Mouse (Mus musculus) forebrain, embryonic 13.5 days (tissue): ENCODE results near the gene Epb41. TPM values are rescaled to one million over a fixed set of nuclear protein-coding genes. Genes with fewer than 3 reads are reported as not detected.

Source experiments
- ATAC-seq: fragments of 200-750 bp; cut with Nextera tagmentation; 2 replicates; pipeline ENCODE4 v1.8.0; 2017
- H3K27ac ChIP-seq: fragments of 300-500 bp; sonication (generic); 2 replicates; pipeline ENCODE4 v1.5.1; 2015; ENCODE audit warnings: inconsistent platforms, mild to moderate bottlenecking, moderate library complexity
- H3K27me3 ChIP-seq: fragments of 300-500 bp; sonication (generic); 2 replicates; pipeline ENCODE4 v1.6.1; 2015; ENCODE audit warnings: mild to moderate bottlenecking, inconsistent platforms
- H3K36me3 ChIP-seq: fragments of 300-500 bp; sonication (generic); 2 replicates; pipeline ENCODE4 v1.6.1; 2015; ENCODE audit warnings: mild to moderate bottlenecking, inconsistent platforms; ENCODE audit not compliant: poor library complexity, severe bottlenecking
- H3K4me1 ChIP-seq: fragments of 300-500 bp; sonication (generic); 2 replicates; pipeline ENCODE4 v1.6.1; 2015; ENCODE audit warnings: inconsistent platforms
- H3K4me2 ChIP-seq: fragments of 300-500 bp; sonication (generic); 2 replicates; pipeline ENCODE4 v1.6.1; 2015; ENCODE audit warnings: inconsistent platforms, mild to moderate bottlenecking, moderate library complexity
- H3K4me3 ChIP-seq: fragments of 300-500 bp; sonication (generic); 2 replicates; pipeline ENCODE4 v1.5.1; 2015; ENCODE audit warnings: mild to moderate bottlenecking, inconsistent platforms
- H3K9ac ChIP-seq: fragments of 300-500 bp; sonication (generic); 2 replicates; pipeline ENCODE4 v1.6.1; 2015; ENCODE audit warnings: mild to moderate bottlenecking, inconsistent platforms
- H3K9me3 ChIP-seq: fragments of 300-500 bp; sonication (generic); replicated peaks from 2 replicates; pipeline ENCODE4 v1.6.1; 2016; ENCODE audit warnings: inconsistent platforms
- WGBS: fragments of 180-500 bp; shearing (Covaris S2); methylation state at CpG from one replicate; pipeline ENCODE4 v1.1.7; 2015; 5-methylcytosine and 5-hydroxymethylcytosine counted together
- polyA plus RNA-seq: library from polyadenylated mRNA; unstranded; fragments of >200 nt; fragmentation: Nextera tagmentation; extraction: Ambion mirVana; gene quantifications from 2 replicates; pipeline ENCODE4 v1.2.1, GENCODE M21; 2015

The Epb41 gene
- polyA plus RNA-seq, 1 experiment from 2014 or later: 75.0 TPM

DNA sequence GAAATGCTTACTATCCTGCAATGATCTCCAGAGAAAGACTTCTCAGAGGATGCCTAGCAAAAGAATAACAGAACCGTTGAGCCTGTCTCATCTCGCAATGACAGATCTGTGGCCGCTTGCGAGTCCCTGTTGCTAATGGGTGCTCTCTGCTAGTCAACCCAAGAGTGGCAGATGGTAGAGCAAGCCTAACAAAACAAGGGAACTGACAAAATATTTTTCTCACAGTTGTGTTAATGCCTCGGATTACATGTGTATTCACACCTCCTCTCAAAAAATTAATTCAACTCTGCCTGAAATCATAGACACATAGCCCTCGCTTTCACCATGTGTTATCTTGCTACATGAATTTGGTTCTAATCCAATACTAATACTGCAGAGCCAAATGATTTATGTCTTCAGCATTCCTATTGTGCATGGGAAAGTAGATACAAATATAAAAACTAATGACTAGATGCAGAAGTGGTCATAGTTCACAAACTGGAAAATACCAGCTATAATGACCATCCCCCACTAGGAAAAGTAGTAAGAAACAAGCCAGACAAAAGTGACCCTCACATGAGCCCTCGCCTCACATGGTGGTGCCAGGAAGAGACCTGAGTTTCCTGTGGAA, 104.8 kb downstream of the Epb41 start:
- no peaks in the 10 kb centered on the region for H3K9me3 ChIP-seq
- H3K36me3 ChIP-seq: peaks cover 70% of the 10 kb centered on the region
- H3K4me2 ChIP-seq: no peak overlapping the region
- H3K27me3 ChIP-seq: no peaks in the 10 kb centered on the region
- H3K9ac ChIP-seq: no peak overlapping the region
- no peak overlapping the region for H3K27ac ChIP-seq
- ATAC-seq: peak; percentile 63; the same call in 1 of the 2 replicates
- 71% methylated on average over 7 of the region's 7 CpGs for WGBS
- H3K4me3 ChIP-seq: no peak overlapping the region
- H3K4me1 ChIP-seq: no peaks in the 10 kb centered on the region

DNA sequence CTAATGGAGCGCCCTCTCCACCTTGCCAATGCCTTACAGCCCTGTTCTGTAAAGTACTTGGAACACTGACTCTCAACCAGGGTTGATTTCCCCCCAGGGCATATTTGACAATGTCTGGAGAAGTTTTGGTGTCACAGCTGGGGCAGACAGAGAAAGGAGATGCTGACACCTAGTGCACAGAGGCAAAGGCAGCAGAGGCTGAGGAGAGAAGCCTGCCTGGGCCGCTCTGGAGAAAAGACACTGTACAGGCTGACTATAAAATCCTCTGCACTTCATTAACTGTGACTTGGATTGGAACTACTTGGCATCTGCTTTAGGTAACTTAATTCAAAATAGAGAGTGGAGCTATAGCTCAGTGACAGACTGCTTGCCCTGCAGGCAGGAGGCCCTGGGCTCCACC, 106.2 kb downstream of the Epb41 start:
- Histone ChIP-seq H3K9me3 (no peaks in the 10 kb centered on the region), H3K4me3 (no peak overlapping the region), H3K27me3 (no peaks in the 10 kb centered on the region), H3K4me2 (no peak overlapping the region), H3K36me3 (peaks cover 70% of the 10 kb centered on the region), H3K4me1 (no peaks in the 10 kb centered on the region), H3K27ac (no peak overlapping the region; the same call in 1 of the 2 replicates), H3K9ac (no peak overlapping the region)
- WGBS: 92% methylated on average over 2 of the region's 2 CpGs
- ATAC-seq: no peak

DNA sequence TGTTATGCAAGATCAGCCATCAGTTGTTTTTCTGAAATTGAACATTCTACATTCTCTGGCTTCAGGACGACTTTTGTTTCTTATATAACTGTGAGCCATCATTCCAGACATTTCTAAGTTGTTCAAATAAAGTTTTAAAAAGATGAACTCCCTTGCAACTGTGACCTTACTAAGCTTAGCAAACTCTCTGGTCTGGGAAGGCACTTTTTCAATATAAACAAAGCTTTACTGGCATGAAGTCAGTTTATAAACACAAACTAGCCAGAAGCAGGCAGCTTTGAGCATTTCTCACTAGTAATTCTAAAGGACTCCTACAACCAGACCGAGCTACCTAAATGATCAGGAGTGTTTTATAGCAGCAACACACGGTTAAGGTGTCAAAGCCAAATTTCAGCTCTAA, 118.0 kb downstream of the Epb41 start:
- H3K9ac ChIP-seq: no peak overlapping the region
- WGBS: 88% methylated on average over 3 of the region's 3 CpGs
- no peak for ATAC-seq
- no peaks in the 10 kb centered on the region for H3K27me3 ChIP-seq
- peaks cover 52% of the 10 kb centered on the region for H3K36me3 ChIP-seq
- no peak overlapping the region for H3K4me2 ChIP-seq
- H3K9me3 ChIP-seq: no peaks in the 10 kb centered on the region
- no peak overlapping the region for H3K4me3 ChIP-seq
- no peak overlapping the region for H3K27ac ChIP-seq
- H3K4me1 ChIP-seq: no peaks in the 10 kb centered on the region

DNA sequence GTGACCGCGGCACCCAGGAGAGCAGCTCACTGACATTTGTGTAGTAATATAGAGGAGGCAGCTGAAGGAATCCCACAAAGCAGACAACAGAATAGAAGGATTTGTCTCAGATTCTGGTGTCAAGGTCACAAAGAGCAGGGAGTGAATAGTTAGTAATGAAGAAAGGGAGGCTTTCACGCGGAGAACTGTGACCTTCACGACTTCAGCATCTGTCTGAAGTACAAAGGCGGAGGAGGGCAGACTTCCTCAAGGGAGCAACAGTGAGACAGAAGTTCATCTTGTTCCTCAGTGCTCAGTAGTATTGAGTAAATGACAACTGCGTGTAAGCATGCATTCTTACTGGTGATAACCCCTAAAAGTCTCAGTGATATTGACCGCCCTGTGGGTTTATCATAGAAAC, 124.5 kb downstream of the Epb41 start:
- no peak overlapping the region for H3K4me3 ChIP-seq
- no peak overlapping the region for H3K4me2 ChIP-seq
- 46% methylated on average over 8 of the region's 8 CpGs for WGBS
- H3K36me3 ChIP-seq: peaks cover 24% of the 10 kb centered on the region
- no peak overlapping the region for H3K27ac ChIP-seq
- H3K9ac ChIP-seq: no peak overlapping the region
- peaks cover 24% of the 10 kb centered on the region for H3K4me1 ChIP-seq
- no peaks in the 10 kb centered on the region for H3K27me3 ChIP-seq
- no peaks in the 10 kb centered on the region for H3K9me3 ChIP-seq
- no peak for ATAC-seq

DNA sequence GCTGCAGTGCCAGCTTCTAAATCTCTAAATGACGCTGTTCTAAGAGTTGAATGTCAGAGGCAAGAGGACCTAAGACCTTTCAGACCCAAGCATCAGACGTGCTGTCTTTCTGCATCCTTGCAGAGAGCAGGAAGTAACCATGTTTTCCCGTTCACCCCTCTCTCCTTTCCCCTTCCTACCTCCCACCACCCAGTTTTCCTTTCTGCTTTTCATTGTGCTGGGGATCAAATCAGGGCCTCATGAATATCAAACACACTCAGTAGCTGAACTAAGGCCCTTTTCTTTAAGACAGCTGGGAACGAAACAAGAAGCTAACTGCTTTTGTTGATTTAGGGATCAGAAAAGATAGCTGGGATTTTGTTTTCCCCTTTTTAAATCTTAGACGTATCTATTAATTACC, 125.2 kb downstream of the Epb41 start:
- Histone ChIP-seq H3K9ac (no peak overlapping the region), H3K27me3 (no peaks in the 10 kb centered on the region), H3K4me3 (no peak overlapping the region), H3K9me3 (no peaks in the 10 kb centered on the region), H3K4me2 (no peak overlapping the region), H3K27ac (no peak overlapping the region), H3K4me1 (peaks cover 24% of the 10 kb centered on the region), H3K36me3 (peaks cover 18% of the 10 kb centered on the region)
- 13% methylated on average over 5 of the region's 5 CpGs for WGBS
- ATAC-seq: no peak

DNA sequence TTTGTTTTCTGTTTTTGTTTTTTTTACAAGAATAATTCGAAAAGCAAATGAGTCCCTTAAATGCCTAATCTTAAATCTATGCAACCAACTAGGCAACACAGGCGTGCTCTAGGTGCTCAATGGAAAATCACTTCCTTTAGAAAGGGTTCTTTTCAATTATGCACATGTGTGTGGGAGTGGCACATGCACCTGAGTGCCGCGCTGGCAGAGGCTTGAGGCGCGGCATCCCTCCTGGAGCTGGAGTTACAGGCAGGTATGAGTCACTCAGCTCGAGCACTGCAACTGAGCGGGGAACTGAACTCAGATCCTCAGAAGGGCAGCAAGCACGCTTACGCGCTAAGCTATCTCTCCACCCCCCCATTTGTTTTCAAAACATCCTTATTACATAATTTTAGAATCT, 127.3 kb downstream of the Epb41 start:
- Histone ChIP-seq H3K9me3 (no peaks in the 10 kb centered on the region), H3K4me3 (no peak overlapping the region), H3K4me2 (no peak overlapping the region), H3K4me1 (peaks cover 24% of the 10 kb centered on the region), H3K27ac (no peak overlapping the region), H3K27me3 (no peaks in the 10 kb centered on the region), H3K36me3 (peaks cover 6% of the 10 kb centered on the region; the same call in 1 of the 2 replicates), H3K9ac (no peak overlapping the region)
- no peak for ATAC-seq
- WGBS: 90% methylated on average over 11 of the region's 11 CpGs

DNA sequence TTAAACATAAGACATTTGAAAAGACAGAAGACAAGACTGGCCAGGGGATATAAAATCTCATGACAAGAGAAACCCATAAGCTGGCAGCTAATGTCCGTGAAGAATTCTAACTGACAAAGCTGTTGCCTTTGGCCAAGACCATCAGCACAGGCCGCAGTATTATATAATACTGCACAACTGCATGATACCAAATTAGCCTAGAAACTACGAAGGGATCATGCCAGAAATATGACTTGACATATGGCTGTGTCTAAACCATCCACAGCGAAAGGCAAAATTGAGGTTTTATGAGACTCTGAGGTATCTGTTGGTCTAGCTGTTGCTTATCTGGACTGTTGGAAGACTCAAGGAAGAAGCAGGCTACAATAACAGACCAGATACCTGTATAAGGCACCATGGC, 134.3 kb downstream of the Epb41 start:
- H3K27ac ChIP-seq: no peak overlapping the region
- H3K4me3 ChIP-seq: no peak overlapping the region
- no peak for ATAC-seq
- no peaks in the 10 kb centered on the region for H3K9me3 ChIP-seq
- H3K4me1 ChIP-seq: no peaks in the 10 kb centered on the region
- H3K27me3 ChIP-seq: no peaks in the 10 kb centered on the region
- no peak overlapping the region for H3K4me2 ChIP-seq
- WGBS: 93% methylated on average over 4 of the region's 4 CpGs
- H3K9ac ChIP-seq: no peak overlapping the region
- H3K36me3 ChIP-seq: peaks cover 23% of the 10 kb centered on the region

DNA sequence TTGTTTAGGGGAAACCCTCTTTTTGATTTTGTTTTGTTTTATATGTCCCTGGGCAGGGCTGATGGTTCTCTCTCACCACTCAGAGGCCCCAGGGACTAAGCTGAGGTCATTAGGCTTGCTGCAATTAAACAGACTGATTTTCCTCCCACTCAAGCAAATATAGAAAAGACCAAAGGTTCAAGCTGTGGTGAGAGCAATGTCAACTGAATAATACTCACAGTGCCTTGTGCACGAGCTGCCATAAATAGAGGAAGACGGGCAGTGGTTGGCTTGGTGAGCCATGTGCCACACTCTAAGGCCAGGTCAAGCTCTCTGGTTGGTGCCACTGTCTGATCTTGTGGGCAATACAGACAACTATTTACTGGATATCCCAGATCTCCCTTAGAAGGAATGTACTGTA, 135.7 kb downstream of the Epb41 start:
- H3K4me2 ChIP-seq: no peak overlapping the region
- H3K4me1 ChIP-seq: no peaks in the 10 kb centered on the region
- H3K9ac ChIP-seq: no peak overlapping the region
- peaks cover 37% of the 10 kb centered on the region for H3K36me3 ChIP-seq
- H3K9me3 ChIP-seq: no peaks in the 10 kb centered on the region
- 82% methylated on average over 2 of the region's 2 CpGs for WGBS
- H3K4me3 ChIP-seq: no peak overlapping the region
- no peak for ATAC-seq
- H3K27me3 ChIP-seq: no peaks in the 10 kb centered on the region
- H3K27ac ChIP-seq: no peak overlapping the region

DNA sequence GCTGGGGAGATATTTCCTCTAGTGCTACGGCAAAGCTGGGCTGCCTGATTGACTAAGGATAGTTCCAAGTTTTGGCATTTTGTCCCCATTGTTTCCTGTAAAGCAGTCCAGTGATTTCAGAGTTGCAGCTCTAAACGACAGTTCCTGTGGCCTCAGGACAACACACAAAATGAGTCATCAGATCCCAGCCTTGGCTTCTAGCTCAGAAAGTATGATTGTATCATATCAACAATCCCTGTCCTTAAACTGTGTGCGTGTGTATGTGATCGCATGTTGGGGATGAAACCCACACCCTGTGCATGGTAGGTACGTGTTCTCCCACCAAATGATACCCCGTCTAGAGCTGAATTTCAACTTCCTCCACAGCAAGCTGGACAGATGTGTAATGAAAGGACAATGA, 146.0 kb downstream of the Epb41 start:
- H3K9ac ChIP-seq: no peak overlapping the region
- no peak overlapping the region for H3K4me3 ChIP-seq
- H3K4me1 ChIP-seq: peaks cover 8% of the 10 kb centered on the region
- peaks cover 99% of the 10 kb centered on the region for H3K36me3 ChIP-seq
- no peak overlapping the region for H3K4me2 ChIP-seq
- WGBS: 92% methylated on average over 6 of the region's 6 CpGs
- H3K27ac ChIP-seq: no peak overlapping the region
- H3K9me3 ChIP-seq: no peaks in the 10 kb centered on the region
- peaks cover 14% of the 10 kb centered on the region; the same call in 1 of the 2 replicates for H3K27me3 ChIP-seq
- ATAC-seq: no peak

DNA sequence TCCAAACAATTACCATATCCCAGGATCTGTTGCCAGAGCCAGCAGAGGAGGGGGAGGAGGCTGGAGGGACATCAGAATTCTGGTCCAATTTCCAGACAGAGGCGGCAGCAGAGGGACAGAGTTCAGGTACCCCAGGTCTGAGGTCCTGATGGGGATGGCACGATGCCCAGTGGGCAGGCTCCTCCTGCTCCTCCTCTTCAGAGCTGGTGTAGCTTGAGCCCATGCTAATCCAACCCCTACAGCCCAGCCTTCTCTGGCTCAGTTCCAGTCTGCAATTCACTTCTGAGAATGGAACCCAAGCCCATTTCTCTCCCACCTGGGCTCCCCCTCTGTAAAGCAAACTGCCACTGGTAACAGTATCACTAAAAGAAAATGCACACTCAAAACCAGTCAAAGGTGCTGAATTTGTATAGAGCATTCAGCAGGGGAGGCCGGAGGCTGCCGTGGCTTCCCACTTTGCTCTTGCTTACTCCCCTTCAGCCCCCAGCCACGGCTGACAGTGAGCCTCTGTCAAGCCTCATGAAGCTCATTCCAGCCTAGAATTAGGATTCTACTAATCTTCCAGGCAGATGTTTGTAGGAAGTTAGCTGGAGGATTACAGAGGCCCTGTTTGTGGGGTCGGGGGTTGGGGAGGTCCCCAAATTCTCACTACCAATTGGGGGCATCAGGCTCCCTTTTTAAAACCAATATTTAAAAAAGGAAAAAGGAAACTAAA, 150.9 kb downstream of the Epb41 start:
- 46% methylated on average over 6 of the region's 6 CpGs for WGBS
- Histone ChIP-seq H3K9me3 (no peaks in the 10 kb centered on the region), H3K4me3 (no peak overlapping the region), H3K4me2 (no peak overlapping the region), H3K36me3 (peaks cover 56% of the 10 kb centered on the region), H3K9ac (no peak overlapping the region), H3K27ac (no peak overlapping the region), H3K4me1 (peaks cover 40% of the 10 kb centered on the region), H3K27me3 (peaks cover 63% of the 10 kb centered on the region)
- no peak for ATAC-seq

DNA sequence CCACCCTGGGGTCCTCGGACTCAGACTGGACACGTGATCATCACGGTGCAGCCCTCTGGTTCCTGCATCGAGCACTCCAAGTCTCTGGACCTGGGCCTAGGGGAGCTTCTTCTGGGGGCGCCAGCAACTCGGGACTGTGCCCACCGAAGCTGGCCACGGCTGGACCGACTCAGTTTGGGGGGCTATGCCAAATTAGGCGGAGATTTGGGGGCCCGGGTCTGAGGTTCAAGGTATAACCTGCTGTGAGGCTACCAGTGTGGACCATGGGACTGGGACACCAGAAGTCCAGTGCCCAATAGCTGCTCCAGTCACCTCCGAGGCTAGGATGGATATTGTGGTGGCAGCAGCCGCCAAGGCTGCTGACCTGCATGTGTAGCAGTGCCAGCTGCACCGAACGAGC, 152.7 kb downstream of the Epb41 start:
- Histone ChIP-seq H3K27ac (no peak overlapping the region), H3K4me2 (peak overlapping the region; percentile 67), H3K9me3 (no peaks in the 10 kb centered on the region), H3K4me1 (peaks cover 40% of the 10 kb centered on the region), H3K36me3 (peaks cover 38% of the 10 kb centered on the region), H3K27me3 (peaks cover 82% of the 10 kb centered on the region), H3K4me3 (peak overlapping the region; percentile 42), H3K9ac (0 out of 2 replicates have a peak overlapping the region, but pooled peaks have one; percentile 57)
- WGBS: 59% methylated on average over 15 of the region's 15 CpGs
- ATAC-seq: no peak

DNA sequence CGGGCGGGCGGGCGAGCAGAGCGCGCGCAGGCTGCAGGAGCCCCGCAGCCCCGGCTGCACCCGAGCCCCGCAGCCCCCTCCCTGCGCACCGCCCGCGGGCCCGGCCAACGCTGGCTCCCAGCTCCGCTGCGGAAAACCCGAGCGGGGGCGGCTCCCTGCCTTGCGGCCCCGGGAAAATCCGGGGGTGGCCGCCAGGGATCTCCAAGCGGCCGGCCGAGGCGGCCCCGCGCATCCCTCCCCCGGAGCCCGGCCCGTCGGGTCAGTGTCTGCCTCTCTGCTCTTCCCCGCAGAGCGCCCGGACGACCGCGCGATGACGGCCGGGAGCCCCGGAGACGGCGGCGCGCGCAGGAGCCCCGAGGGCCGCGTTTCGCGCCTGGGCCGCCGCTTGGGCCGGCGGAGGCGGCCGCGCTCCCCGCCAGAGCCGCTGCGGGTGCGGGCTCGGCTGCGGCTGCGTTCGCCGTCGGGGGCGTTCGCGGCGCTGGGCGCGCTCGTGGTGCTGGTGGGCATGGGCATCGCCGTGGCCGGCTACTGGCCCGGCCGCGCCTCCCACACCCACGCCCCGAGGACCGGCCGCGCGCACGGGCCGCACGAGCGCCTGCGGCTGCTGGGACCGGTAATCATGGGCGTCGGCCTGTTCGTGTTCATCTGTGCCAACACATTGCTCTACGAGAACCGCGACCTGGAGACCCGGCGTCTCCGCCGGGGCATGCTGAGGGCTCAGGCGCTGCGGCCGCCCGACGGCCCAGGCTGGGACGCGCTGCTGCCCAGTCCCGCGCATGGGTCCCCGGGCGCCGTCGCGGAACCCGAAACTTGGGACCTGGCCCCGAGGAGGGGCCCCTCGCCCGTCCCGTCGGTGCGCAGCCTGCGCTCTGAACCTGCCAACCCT, 153.4 kb downstream of the Epb41 start, which contains the start of gene Tmem200b:
Tmem200b (plus strand) TSS at position 311 of the 886 bp plus-strand sequence.
- H3K36me3 ChIP-seq: peaks cover 31% of the 10 kb centered on the region
- peak within 1 kb of the TSS; percentile 67 for H3K4me2 ChIP-seq
- peak within 1 kb of the TSS; percentile 57 for H3K9ac ChIP-seq
- peak within 1 kb of the TSS; percentile 42 for H3K4me3 ChIP-seq
- H3K27me3 ChIP-seq: peaks cover 89% of the 10 kb centered on the region
- no peaks in the 10 kb centered on the region for H3K9me3 ChIP-seq
- ATAC-seq: 0 out of 2 replicates have a peak, but pooled peaks have one; percentile 27
- H3K27ac ChIP-seq: no peak within 1 kb of the TSS
- WGBS: 2% methylated on average over 88 of the region's 130 CpGs
- peaks cover 40% of the 10 kb centered on the region for H3K4me1 ChIP-seq
